Comparison of ENCODE assay signal across 8 mouse cellular contexts in genomic region chr1:88456451-88457072, GRCm38 (mm10). TPM values are rescaled to one million over a fixed set of nuclear protein-coding genes. Genes with fewer than 3 reads are reported as not detected.
DNase-seq lines count a peak whose midpoint lies in the region; ATAC-seq and TF ChIP-seq lines count a peak whose summit lies in the region.

No protein-coding gene starts in this region.

- peak; percentile 67 for ATAC-seq in embryonic facial prominence, embryonic 15.5 days (ENCODE audit: insufficient number of reproducible peaks, low FRiP score, low TSS enrichment, low read depth)
- ATAC-seq in limb, embryonic 13.5 days (ENCODE audit: low FRiP score, low read depth): peak; percentile 72

- H3K9me3 ChIP-seq in embryonic facial prominence, embryonic 15.5 days (replicated peaks): 0 out of 2 replicates have a peak, but pooled peaks cover 2% of the 10 kb centered on the region
- H3K9me3 ChIP-seq in limb, embryonic 13.5 days: 0 out of 2 replicates have a peak, but pooled peaks cover 5% of the 10 kb centered on the region

- no peaks in the 10 kb centered on the region for H3K27me3 ChIP-seq in embryonic facial prominence, embryonic 15.5 days
- H3K27me3 ChIP-seq in limb, embryonic 13.5 days: no peaks in the 10 kb centered on the region

- DNase-seq in CD4-positive helper T cell, adult 2 months (ENCODE audit: low read depth, low spot score): peak; percentile 77
- peak; percentile 52 to 70 for DNase-seq in heart, adult 9 months (ENCODE audit: low spot score in 2 of 2)
- DNase-seq in kidney, adult 9 months: peak; percentile 76
- peak; percentile 4 to 19 for DNase-seq in monocyte, adult 2 months (ENCODE audit: low read depth in 1 of 2, low spot score in 2 of 2)
- DNase-seq in spleen, postnatal 36 days (ENCODE audit: low spot score in 2 of 2): peak; percentile 29 to 43

- TF ChIP-seq CTCF in bone marrow macrophage, adult 2 months (IDR thresholded peaks at IDR 0.05; ENCODE audit: low read depth, low read length): peak; percentile 51; the same call in 1 of the 2 replicates

- no peak for TF ChIP-seq POLR2A in bone marrow macrophage, adult 2 months (IDR thresholded peaks at IDR 0.05; ENCODE audit: borderline replicate concordance, low read depth, low read length)

- no peak overlapping the region for H3K27ac ChIP-seq in bone marrow macrophage, adult 2 months (ENCODE audit: insufficient read depth, low read depth, low read length)
- no peak overlapping the region for H3K27ac ChIP-seq in embryonic facial prominence, embryonic 15.5 days (replicated peaks)
- H3K27ac ChIP-seq in limb, embryonic 13.5 days: no peak overlapping the region

- no peak overlapping the region for H3K4me3 ChIP-seq in bone marrow macrophage, adult 2 months (ENCODE audit: insufficient read depth, low read length)
- H3K4me3 ChIP-seq in embryonic facial prominence, embryonic 15.5 days (replicated peaks): no peak overlapping the region
- no peak overlapping the region for H3K4me3 ChIP-seq in limb, embryonic 13.5 days

- 48% methylated on average over 14 of the region's 14 CpGs for WGBS in embryonic facial prominence, embryonic 15.5 days
- 55% methylated on average over 14 of the region's 14 CpGs for WGBS in limb, embryonic 13.5 days

- H3K4me1 ChIP-seq in bone marrow macrophage, adult 2 months (ENCODE audit: control insufficient read depth, insufficient read depth, low read length): no peaks in the 10 kb centered on the region
- no peaks in the 10 kb centered on the region for H3K4me1 ChIP-seq in embryonic facial prominence, embryonic 15.5 days
- no peaks in the 10 kb centered on the region for H3K4me1 ChIP-seq in limb, embryonic 13.5 days

- no peaks in the 10 kb centered on the region for H3K36me3 ChIP-seq in embryonic facial prominence, embryonic 15.5 days
- H3K36me3 ChIP-seq in limb, embryonic 13.5 days: no peaks in the 10 kb centered on the region

- H3K9ac ChIP-seq in embryonic facial prominence, embryonic 15.5 days: no peak overlapping the region
- H3K9ac ChIP-seq in limb, embryonic 13.5 days: no peak overlapping the region

- no peak overlapping the region for H3K4me2 ChIP-seq in embryonic facial prominence, embryonic 15.5 days (replicated peaks)
- H3K4me2 ChIP-seq in limb, embryonic 13.5 days (replicated peaks): no peak overlapping the region

RNA-seq across cellular contexts. Expression of gene Spp2, which starts 49.8 kb away (rescaled TPM):
- not detected in 2 replicates for polyA plus RNA-seq in bone marrow macrophage, adult 2 months (2012; ENCODE audit: insufficient read depth, insufficient read length, missing spikeins)
- not detected in 2 replicates for polyA plus RNA-seq in embryonic facial prominence, embryonic 15.5 days (2015; fragmentation: Nextera tagmentation; extraction: Ambion mirVana)
- polyA plus RNA-seq in limb, embryonic 13.5 days (2015; fragmentation: Nextera tagmentation; extraction: Ambion mirVana): 0.54 TPM in 1 of 2 replicates, not detected in the other

RNA-seq across cellular contexts. Expression of gene Glrp1, which starts 53.3 kb away (rescaled TPM):
- 0.38 and 0.55 TPM in 2 replicates for polyA plus RNA-seq in bone marrow macrophage, adult 2 months (2012; ENCODE audit: insufficient read depth, insufficient read length, missing spikeins)
- polyA plus RNA-seq in embryonic facial prominence, embryonic 15.5 days (2015; fragmentation: Nextera tagmentation; extraction: Ambion mirVana): 0.08 and 0.13 TPM in 2 replicates
- polyA plus RNA-seq in limb, embryonic 13.5 days (2015; fragmentation: Nextera tagmentation; extraction: Ambion mirVana): not detected in 2 replicates

Comparison
In these comparisons a context has a peak if more than half of its experiments do, and no peak if none do; other contexts are left out.
1. DNase-seq: peak in every context shown above with its lines; median percentile 77 in CD4-positive helper T cell, adult 2 months; 76 in kidney, adult 9 months; 61 in heart, adult 9 months; 36 in spleen, postnatal 36 days; 12 in monocyte, adult 2 months.